Mouse (Mus musculus) heart, adult 9 months (tissue): ENCODE measurements around the gene Gm10715.
A peak's percentile ranks its signal among the peaks of the same experiment; 100 is the strongest.
"Not testable (repeated sequence)": the region's sequence is repeated elsewhere in the genome, so short reads cannot be mapped to it uniquely, and the experiment has no call there.

Experiments
- DNase-seq, 2 experiments: peaks; one replicate each; pipeline ENCODE4 v3.0.0; 2022; ENCODE audit warnings: low spot score in 2 of 2

The Gm10715 gene

DNA sequence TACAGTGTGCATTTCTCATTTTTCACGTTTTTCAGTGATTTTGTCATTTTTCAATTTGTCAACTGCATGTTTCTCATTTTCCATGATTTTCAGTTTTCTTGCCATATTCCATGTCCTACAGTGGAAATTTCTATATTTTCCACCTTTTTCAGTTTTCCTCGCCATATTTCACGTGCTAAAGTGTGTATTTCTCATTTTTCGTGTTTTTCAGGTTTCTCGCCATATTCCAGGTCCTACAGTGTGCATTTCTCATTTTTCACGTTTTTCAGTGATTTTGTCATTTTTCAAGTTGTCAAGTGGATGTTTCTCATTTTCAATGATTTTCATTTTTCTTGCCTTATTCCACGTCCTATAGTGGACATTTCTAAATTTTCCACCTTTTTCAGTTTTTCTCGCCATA lies at the start of gene Gm10715:
Gene Gm10715 (plus strand): TSS at position 301 of the 400 bp plus-strand sequence.
- not testable (repeated sequence) for DNase-seq

DNA sequence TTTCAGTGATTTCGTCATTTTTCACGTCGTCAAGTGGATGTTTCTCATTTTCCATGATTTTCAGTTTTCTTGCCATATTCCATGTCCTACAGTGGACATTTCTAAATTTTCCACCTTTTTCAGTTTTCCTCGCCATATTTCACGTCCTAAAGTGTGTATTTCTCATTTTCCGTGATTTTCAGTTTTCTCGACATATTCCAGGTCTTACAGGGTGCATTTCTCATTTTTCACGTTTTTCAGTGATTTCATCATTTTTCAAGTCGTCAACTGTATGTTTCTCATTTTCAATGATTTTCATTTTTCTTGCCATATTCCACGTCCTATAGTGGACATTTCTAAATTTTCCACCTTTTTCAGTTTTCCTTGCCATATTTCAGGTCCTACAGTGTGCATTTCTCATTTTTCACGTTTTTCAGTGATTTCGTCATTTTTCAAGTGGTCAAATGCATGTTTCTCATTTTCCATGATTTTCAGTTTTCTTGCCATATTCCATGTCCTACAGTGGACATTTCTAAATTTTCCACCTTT lies 36.2 kb upstream of the Gm10715 start, which contains the start of gene Gm10722:
Gene Gm10722 (plus strand): TSS at position 478 of the 528 bp plus-strand sequence.
- peak; percentile 29 to 44 for DNase-seq

DNA sequence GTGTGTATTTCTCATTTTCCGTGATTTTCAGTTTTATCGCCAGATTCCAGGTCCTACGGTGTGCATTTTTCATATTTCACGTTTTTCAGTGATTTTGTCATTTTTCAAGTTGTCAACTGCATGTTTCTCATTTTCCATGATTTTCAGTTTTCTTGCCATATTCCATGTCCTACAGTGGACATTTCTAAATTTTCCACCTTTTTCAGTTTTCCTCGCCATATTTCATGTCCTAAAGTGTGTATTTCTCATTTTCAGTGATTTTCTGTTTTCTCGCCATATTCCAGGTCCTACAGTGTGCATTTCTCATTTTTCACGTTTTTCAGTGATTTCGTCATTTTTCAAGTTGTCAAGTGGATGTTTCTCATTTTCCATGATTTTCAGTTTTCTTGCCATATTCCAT lies 35.7 kb upstream of the Gm10715 start:
- peak; percentile 42 to 57 for DNase-seq

DNA sequence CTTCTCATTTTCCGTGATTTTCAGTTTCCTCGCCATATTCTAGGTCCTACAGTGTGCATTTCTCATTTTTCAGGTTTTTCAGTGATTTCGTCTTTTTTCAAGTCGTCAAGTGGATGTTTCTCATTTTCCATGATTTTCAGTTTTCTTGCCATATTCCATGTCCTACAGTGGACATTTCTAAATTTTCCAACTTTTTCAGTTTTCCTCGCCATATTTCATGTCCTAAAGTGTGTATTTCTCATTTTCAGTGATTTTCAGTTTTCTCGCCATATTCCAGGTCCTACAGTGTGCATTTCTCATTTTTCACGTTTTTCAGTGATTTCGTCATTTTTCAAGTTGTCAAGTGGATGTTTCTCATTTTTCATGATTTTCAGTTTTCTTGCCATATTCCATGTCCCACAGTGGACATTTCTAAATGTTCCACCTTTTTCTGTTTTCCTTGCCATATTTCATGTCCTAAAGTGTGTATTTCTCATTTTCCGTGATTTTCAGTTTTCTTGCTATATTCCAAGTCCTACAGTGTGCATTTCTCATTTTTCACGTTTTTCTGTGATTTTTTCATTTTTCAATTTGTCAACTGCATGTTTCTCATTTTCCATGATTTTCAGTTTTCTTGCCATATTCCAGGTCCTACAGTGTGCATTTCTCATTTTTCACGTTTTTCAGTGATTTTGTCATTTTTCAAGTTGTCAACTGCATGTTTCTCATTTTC lies 34.6 kb upstream of the Gm10715 start:
- peak; percentile 100 for DNase-seq

DNA sequence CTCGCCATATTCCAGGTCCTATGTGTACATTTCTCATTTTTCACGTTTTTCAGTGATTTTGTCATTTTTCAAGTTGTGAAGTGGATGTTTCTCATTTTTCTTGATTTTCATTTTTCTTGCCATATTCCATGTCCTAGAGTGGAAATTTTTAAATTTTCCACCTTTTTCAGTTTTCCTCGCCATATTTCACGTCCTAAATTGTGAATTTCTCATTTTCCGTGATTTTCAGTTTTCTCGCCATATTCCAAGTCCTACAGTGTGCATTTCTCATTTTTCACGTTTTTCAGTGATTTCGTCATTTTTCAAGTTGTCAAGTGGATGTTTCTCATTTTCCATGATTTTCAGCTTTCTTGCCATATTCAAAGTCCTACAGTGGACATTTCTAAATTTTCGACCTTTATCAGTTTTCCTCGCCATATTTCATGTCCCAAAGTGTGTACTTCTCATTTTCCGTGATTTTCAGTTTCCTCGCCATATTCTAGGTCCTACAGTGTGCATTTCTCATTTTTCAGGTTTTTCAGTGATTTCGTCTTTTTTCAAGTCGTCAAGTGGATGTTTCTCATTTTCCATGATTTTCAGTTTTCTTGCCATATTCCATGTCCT lies 33.8 kb upstream of the Gm10715 start, which contains the start of gene Gm11168:
Gene Gm11168 (plus strand): TSS at position 553 of the 603 bp plus-strand sequence.
- DNase-seq, result not testable (repeated sequence)

DNA sequence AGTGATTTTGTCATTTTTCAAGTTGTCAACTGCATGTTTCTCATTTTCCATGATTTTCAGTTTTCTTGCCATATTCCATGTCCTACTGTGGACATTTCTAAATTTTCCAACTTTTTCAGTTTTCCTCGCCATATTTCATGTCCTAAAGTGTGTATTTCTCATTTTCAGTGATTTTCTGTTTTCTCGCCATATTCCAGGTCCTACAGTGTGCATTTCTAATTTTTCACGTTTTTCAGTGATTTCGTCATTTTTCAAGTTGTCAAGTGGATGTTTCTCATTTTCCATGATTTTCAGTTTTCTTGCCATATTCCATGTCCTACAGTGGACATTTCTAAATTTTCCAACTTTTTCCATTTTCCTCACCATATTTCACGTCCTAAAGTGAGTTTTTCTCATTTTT lies 30.5 kb upstream of the Gm10715 start:
- not testable (repeated sequence) for DNase-seq

DNA sequence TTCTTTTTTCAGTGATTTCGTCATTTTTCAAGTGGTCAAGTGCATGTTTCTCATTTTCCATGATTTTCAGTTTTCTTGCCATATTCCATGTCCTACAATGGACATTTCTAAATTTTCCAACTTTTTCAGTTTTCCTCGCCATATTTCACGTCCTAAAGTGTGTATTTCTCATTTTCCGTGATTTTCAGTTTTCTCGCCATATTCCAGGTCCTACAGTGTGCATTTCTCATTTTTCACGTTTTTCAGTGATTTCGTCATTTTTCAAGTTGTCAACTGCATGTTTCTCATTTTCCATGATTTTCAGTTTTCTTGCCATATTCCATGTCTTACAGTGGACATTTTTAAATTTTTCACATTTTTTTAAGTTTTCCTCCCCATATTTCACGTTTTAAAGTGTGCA lies 30.0 kb upstream of the Gm10715 start:
- peak; percentile 100 for DNase-seq

DNA sequence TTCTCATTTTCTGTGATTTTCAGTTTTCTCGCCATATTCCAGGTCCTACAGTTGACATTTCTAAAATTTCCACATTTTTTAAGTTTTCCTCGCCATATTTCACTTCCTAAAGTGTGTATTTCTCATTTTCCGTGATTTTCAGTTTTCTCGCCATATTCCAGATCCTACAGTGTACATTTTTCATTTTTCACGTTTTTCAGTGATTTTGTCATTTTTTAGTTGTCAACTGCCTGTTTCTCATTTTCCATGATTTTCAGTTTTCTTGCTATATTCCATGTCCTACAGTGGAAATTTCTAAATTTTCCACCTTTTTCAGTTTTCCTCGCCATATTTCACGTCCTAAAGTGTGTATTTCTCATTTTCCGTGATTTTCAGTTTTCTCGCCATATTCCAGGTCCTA lies 29.4 kb upstream of the Gm10715 start:
- DNase-seq, result not testable (repeated sequence)

DNA sequence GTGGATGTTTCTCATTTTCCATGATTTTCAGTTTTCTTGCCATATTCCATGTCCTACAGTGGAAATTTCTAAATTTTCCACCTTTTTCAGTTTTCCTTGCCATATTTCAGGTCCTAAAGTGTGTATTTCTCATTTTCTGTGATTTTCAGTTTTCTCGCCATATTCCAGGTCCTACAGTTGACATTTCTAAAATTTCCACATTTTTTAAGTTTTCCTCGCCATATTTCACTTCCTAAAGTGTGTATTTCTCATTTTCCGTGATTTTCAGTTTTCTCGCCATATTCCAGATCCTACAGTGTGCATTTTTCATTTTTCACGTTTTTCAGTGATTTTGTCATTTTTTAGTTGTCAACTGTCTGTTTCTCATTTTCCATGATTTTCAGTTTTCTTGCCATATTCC lies 27.3 kb upstream of the Gm10715 start:
- not testable (repeated sequence) for DNase-seq

DNA sequence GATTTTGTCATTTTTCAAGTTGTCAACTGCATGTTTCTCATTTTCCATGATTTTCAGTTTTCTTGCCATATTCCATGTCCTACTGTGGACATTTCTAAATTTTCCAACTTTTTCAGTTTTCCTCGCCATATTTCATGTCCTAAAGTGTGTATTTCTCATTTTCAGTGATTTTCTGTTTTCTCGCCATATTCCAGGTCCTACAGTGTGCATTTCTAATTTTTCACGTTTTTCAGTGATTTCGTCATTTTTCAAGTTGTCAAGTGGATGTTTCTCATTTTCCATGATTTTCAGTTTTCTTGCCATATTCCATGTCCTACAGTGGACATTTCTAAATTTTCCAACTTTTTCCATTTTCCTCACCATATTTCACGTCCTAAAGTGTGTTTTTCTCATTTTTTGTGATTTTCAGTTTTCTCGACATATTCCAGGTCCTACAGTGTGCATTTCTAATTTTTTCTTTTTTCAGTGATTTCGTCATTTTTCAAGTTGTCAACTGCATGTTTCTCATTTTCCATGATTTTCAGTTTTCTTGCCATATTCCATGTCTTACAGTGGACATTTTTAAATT lies 24.5 kb upstream of the Gm10715 start:
- not testable (repeated sequence) for DNase-seq

DNA sequence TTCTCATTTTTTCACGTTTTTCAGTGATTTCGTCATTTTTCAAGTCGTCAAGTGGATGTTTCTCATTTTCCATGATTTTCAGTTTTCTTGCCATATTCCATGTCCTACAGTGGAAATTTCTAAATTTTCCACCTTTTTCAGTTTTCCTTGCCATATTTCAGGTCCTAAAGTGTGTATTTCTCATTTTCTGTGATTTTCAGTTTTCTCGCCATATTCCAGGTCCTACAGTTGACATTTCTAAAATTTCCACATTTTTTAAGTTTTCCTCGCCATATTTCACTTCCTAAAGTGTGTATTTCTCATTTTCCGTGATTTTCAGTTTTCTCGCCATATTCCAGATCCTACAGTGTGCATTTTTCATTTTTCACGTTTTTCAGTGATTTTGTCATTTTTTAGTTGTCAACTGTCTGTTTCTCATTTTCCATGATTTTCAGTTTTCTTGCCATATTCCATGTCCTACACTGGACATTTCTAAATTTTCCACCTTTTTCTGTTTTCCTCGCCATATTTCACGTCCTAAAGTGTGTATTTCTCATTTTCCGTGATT lies 23.9 kb upstream of the Gm10715 start, which contains the start of gene Gm10721:
Gene Gm10721 (plus strand): TSS at position 408 of the 547 bp plus-strand sequence.
- not testable (repeated sequence) for DNase-seq

DNA sequence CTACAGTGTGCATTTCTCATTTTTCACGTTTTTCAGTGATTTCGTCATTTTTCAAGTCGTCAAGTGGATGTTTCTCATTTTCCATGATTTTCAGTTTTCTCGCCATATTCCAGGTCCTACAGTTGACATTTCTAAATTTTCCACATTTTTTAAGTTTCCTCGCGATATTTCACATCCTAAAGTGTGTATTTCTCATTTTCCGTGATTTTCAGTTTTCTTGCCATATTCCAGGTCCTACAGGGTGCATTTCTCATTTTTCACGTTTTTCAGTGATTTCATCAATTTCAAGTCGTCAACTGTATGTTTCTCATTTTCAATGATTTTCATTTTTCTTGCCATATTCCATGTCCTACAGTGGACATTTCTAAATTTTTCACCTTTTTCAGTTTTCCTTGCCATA lies 21.3 kb upstream of the Gm10715 start, which contains the start of gene Gm10720:
Gene Gm10720 (plus strand): TSS at position 301 of the 400 bp plus-strand sequence.
- not testable (repeated sequence) for DNase-seq

DNA sequence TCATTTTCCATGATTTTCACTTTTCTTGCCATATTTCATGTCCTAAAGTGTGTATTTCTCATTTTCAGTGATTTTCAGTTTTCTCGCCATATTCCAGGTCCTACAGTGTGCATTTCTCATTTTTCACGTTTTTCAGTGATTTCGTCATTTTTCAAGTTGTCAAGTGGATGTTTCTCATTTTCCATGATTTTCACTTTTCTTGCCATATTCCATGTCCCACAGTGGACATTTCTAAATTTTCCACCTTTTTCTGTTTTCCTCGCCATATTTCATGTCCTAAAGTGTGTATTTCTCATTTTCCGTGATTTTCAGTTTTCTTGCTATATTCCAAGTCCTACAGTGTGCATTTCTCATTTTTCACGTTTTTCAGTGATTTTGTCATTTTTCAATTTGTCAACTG lies 20.8 kb upstream of the Gm10715 start:
- peak in 1 of 2 experiments; percentile 1 for DNase-seq

DNA sequence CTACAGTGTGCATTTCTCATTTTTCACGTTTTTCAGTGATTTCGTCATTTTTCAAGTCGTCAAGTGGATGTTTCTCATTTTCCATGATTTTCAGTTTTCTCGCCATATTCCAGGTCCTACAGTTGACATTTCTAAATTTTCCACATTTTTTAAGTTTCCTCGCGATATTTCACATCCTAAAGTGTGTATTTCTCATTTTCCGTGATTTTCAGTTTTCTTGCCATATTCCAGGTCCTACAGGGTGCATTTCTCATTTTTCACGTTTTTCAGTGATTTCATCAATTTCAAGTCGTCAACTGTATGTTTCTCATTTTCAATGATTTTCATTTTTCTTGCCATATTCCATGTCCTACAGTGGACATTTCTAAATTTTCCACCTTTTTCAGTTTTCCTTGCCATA lies 19.6 kb upstream of the Gm10715 start, which contains the start of gene Gm10719:
Gene Gm10719 (plus strand): TSS at position 301 of the 400 bp plus-strand sequence.
- DNase-seq, result not testable (repeated sequence)

DNA sequence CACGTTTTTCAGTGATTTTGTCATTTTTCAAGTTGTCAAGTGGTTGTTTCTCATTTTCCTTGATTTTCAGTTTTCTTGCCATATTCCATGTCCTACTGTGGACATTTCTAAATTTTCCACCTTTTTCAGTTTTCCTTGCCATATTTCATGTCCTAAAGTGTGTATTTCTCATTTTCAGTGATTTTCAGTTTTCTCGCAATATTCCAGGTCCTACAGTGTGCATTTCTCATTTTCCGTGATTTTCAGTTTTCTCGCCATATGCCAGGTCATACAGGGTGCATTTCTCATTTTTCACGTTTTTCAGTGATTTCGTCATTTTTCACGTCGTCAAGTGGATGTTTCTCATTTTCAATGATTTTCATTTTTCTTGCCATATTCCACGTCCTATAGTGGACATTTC lies 17.7 kb upstream of the Gm10715 start:
- DNase-seq, result peak in 1 of 2 experiments; percentile 1

DNA sequence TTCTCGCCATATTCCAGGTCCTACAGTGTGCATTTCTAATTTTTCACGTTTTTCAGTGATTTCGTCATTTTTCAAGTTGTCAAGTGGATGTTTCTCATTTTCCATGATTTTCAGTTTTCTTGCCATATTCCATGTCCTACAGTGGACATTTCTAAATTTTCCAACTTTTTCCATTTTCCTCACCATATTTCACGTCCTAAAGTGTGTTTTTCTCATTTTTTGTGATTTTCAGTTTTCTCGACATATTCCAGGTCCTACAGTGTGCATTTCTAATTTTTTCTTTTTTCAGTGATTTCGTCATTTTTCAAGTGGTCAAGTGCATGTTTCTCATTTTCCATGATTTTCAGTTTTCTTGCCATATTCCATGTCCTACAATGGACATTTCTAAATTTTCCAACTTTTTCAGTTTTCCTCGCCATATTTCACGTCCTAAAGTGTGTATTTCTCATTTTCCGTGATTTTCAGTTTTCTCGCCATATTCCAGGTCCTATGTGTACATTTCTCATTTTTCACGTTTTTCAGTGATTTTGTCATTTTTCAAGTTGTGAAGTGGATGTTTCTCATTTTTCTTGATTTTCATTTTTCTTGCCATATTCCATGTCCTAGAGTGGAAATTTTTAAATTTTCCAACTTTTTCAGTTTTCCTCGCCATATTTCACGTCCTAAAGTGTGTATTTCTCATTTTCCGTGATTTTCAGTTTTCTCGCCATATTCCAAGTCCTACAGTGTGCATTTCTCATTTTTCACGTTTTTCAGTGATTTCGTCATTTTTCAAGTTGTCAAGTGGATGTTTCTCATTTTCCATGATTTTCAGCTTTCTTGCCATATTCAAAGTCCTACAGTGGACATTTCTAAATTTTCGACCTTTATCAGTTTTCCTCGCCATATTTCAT lies 16.6 kb upstream of the Gm10715 start:
- DNase-seq, result peak; percentile 51 to 66

DNA sequence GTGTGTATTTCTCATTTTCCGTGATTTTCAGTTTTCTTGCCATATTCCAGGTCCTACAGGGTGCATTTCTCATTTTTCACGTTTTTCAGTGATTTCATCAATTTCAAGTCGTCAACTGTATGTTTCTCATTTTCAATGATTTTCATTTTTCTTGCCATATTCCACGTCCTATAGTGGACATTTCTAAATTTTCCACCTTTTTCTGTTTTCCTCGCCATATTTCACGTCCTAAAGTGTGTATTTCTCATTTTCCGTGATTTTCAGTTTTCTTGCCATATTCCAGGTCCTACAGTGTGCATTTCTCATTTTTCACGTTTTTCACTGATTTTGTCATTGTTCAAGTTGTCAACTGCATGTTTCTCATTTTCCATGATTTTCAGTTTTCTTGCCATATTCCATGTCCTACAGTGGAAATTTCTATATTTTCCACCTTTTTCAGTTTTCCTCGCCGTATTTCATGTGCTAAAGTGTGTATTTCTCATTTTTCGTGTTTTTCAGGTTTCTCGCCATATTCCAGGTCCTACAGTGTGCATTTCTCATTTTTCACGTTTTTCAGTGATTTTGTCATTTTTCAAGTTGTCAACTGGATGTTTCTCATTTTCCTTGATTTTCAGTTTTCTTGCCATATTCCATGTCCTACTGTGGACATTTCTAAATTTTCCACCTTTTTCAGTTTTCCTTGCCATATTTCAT lies 14.2 kb upstream of the Gm10715 start:
- DNase-seq, result peak; percentile 83

DNA sequence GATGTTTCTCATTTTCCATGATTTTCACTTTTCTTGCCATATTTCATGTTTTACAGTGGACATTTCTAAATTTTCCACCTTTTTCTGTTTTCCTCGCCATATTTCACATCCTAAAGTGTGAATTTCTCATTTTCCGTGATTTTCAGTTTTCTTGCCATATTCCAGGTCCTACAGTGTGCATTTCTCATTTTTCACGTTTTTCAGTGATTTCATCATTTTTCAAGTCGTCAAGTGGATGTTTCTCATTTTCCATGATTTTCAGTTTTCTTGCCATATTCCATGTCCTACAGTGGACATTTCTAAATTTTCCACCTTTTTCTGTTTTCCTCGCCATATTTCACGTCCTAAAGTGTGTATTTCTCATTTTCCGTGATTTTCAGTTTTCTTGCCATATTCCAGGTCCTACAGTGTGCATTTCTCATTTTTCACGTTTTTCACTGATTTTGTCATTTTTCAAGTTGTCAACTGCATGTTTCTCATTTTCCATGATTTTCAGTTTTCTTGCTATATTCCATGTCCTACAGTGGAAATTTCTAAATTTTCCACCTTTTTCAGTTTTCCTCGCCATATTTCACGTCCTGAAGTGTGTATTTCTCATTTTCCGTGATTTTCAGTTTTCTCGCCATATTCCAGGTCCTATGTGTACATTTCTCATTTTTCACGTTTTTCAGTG lies 13.2 kb upstream of the Gm10715 start, which contains the start of gene Gm10718:
Gene Gm10718 (plus strand): TSS at position 236 of the 673 bp plus-strand sequence.
- peak; percentile 67 to 69 for DNase-seq

DNA sequence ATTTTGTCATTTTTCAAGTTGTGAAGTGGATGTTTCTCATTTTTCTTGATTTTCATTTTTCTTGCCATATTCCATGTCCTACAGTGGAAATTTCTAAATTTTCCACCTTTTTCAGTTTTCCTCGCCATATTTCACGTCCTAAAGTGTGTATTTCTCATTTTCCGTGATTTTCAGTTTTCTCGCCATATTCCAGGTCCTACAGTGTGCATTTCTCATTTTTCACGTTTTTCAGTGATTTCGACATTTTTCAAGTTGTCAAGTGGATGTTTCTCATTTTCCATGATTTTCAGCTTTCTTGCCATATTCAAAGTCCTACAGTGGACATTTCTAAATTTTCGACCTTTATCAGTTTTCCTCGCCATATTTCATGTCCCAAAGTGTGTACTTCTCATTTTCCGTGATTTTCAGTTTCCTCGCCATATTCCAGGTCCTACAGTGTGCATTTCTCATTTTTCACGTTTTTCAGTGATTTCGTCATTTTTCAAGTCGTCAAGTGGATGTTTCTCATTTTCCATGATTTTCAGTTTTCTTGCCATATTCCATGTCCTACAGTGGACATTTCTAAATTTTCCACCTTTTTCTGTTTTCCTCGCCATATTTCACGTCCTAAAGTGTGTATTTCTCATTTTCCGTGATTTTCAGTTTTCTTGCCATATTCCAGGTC lies 12.6 kb upstream of the Gm10715 start:
- peak; percentile 100 for DNase-seq
